Mouse (Mus musculus): ENCODE measurements around the gene Slc4a1ap.
A peak's percentile ranks its signal among the peaks of the same experiment; 100 is the strongest.
"Not testable (repeated sequence)": the region's sequence is repeated elsewhere in the genome, so short reads cannot be mapped to it uniquely, and the experiment has no call there.

Gene Slc4a1ap

DNA sequence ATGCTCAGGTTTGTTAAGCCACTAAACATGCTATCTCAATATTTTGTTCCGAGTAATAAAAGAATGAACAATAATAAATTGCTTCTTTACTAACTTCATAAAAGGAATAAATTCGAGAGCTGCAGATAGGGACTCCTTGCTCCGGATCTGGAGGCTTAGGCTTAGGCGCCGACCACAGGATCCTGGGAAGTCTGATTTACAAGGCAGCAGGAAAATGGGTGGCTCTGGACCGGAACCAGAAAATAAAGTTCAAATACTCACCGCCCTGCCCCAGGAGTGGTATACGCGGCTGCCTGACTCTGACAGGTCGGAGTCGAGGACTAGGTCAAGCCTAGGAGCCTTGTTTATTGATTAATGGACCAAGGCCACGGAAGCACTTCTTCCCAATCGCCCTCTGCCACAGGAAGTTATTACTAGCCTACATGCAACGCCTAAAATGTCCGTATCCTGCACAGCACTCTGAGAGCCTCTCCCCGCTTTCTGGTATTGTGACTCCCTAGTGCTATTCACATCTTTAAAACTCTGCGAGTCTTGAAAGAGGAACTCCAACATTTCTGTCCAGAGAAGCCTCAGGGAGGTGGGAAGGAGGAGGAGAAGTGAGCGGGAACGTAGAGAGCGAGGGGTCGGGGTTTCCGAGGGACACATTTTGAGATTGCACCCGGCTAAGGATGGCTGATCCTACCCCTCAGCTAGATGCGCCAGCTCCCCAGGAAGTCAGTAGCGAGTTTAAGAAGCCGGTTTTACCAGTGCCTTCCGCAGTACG lies at the start of gene Slc4a1ap:
Slc4a1ap (plus strand) TSS at position 642 of the 763 bp plus-strand sequence.
- DNase-seq, result peak; percentile 85

GRCm38 (mm10) chr5:31480536-31480935 lies 46.3 kb upstream of the Slc4a1ap start:
- no peak for DNase-seq

DNA sequence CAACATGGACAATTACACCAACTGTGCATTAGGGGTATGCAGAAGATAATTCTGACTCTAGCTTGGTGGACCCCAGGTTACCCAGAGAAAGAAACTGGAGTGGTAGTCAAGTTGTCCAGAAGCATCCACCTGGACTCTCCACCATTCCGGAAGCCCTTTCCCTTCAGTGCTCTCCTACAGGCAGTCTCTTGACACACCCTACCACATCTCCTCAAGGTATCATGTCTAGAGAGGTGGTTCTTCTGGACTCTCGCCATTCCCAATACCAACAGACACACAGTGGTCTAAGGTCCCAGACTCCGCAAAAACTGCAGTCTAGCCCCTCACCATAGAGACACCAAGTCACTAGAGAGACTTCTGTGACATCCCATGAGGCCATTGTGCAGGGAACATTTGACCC lies 41.4 kb upstream of the Slc4a1ap start, which contains the start of gene 4930548H24Rik:
4930548H24Rik (plus strand) TSS at position 301 of the 400 bp plus-strand sequence.
- no peak for DNase-seq

- no peak for DNase-seq
Measured at GRCm38 (mm10) chr5:31487889-31488288, 38.9 kb upstream of the Slc4a1ap start.

DNA sequence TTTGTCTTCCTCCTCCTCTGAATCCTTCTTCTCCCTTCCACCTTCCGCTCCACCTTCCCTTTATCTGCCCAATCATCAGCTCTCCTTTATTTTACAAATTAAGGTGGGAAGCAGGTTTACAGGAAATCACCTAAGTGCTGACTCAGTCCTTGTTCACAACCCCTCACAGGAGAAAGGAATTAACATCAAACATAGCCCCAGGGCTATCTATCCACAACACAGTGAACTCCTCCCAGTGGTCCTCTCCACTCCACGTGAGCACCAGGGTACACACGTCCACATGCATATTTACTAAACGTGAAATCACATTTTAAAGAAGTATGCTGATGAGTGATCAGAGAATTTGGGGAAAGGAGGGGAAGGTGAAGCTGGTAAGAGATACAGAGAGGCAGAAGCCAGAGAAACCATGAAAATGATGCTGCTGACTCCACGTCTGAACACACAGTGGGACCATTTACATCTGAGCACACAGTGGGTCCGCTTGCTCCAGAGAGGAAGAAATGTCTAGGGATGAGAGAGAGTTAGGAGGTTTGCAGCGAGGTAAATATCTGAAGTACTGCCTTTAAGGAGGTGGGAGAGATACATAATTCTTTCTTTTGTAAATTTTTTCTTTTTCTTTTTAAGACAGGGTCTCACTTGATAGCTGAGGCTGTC lies 37.6 kb upstream of the Slc4a1ap start:
- no peak for DNase-seq

DNA sequence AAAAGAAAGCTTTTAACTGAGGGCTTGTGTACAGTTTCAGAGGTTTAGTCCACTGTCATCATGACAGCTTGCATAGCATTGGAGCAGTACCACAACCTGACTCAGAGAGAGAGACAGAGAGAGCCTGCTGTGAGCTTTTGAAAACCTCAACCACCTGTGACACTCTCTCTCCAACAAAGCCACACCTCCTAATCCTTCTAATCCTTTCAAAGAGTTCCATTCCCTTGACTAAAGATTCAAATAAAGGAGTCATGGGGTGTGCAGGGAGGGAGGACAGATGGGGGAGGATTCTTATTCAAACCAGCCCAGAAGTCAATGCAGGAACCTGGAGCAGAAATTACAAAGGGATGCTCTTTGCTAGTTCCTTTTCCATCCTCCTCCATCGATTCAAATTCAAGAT lies 34.8 kb upstream of the Slc4a1ap start:
- DNase-seq, result no peak

DNA sequence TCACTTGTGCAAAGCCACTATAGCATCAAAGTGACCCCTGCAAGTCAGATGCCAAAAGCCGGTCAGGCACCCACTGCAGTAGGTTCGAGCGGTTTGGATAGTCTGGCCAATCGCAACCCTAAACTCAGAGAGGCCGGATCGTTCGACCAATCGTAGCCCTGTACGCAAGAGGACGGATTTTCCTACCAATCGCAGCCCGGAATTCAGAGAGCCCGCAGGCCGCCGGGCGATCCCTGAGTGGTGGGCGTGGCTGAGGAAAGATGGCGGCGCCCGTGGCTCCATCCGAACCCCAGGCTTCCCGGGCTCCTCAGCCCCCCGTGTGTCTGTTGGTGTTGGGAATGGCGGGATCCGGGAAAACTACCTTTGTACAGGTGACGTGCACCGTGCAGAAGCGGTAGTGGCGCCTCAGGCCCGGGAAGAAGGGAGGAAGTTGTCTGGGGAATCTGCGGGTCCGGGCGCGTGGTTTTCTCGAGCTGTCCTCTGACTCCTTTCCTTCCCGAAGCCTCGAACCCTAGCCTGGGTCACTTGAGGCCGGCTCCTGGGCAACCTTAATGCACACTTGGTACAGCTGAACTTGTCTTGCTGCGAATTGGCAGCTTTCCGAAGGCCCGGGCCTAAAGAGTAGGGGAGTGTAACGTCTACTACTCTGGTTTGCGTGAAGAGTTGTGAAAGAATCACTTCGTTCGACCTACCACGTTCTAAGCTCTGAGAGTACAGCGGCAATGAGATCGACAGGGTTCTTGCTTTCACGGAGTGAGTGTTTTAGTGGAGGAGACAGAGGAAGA lies 32.1 kb upstream of the Slc4a1ap start, which contains the start of gene Gpn1:
Gpn1 (plus strand) TSS at position 229 of the 785 bp plus-strand sequence.
- peak; percentile 95 for DNase-seq

DNA sequence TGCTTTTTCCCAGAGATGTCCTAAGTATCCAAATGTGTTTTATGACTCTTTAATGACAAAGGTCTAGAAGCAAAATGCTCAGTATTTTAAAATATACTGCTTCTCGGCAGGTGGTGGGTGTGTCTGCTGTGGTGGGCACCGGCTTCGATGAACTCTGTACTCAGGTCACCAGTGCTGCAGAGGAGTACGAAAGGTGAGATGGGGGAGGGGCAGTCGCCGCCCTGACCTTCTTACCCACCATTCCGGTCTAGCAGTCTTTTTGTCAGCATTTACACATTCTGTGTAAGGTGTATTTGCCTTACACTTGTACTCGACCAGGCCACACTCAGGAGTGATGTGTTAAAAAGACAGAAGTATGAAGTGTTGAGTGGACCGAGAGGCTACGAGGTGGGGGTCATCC lies 22.0 kb upstream of the Slc4a1ap start:
- DNase-seq, result no peak

GRCm38 (mm10) chr5:31512481-31512880 lies 14.3 kb upstream of the Slc4a1ap start:
- DNase-seq, result no peak

DNA sequence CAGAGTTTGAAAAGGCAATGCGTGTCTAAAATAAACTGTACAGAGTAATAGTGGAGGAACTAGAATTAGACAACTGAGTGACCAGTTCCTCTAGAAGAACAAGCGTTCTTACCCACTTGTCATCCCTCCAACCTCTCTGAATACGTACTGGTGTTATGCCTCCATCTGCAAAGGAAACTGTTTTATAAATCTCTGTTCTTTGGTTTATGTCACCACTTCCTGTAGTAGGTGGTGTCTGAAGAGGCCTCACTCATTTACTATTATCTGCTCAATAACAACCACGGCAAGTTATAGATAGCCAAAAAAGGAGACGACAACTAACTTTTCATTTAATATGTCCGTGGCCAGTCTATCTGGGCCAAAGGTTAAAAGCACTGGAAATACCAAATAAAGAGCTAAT lies 6.2 kb upstream of the Slc4a1ap start:
- no peak for DNase-seq

- no peak for DNase-seq
Measured at GRCm38 (mm10) chr5:31527117-31527680, 404 bp downstream of the Slc4a1ap start.

GRCm38 (mm10) chr5:31527707-31528106 lies 912 bp downstream of the Slc4a1ap start, which contains the start of gene Supt7l:
Gene Supt7l, minus strand, starts transcription at chr5:31527807.
- DNase-seq, result not testable (repeated sequence)

DNA sequence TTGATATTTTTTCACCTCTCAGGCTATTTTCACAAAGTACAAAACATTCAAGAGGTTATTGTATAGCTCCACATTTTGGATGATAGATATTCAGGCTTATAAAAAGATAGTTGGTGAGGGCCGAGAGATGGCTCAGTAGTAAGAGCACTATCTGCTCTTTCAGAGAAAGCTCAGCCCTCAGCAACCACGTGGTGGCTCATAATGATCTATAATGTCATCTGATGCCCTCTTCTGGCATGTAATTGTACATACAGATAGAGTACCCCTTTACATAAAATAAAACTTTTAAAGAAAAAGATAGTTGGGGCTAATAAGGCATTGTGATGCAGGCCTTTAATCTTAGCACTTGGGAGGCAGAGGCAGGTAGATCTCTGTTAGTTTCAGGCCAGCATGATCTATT lies 1.8 kb downstream of the Slc4a1ap start:
- DNase-seq, result no peak

DNA sequence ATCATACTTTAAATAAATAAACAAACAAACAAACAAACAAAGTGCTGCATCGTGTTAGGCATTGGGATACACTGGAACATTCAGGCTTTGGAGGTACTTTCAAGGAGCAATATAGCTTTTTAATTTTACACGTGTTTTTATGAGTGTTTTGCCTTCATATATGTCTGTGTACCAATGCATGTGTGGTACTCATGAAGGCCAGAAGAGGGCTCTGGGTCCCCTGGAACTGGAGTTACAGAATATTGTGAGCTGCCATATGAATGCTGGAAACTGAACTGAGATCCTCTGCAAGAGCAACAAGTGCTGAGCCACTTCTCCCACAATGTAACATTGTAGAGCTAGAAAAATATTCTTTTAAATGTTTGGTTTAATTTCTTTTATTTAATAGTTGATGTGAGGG lies 8.4 kb downstream of the Slc4a1ap start:
- no peak for DNase-seq

DNA sequence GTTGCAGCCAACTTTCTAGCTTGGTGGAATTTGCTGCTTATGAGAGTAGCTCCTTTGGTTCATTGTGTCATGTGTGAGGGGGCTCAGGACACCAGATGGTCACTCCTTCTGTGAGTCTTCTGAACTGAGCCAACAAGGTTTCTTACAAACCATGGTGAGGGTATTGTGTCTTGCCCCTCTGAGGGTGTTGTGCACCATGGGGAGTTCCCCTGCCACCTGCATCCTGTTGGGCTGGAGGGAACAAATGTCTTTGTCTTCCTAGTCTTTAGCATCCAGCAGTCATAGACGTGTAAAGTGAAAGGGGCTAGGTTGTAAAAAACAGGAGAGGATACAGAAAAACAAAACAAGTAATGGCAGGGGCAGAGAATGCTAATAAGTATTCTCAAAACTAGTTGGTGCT lies 32.6 kb downstream of the Slc4a1ap start:
- DNase-seq, result no peak

- DNase-seq, result no peak
Measured at GRCm38 (mm10) chr5:31560352-31560751, 33.6 kb downstream of the Slc4a1ap start.

GRCm38 (mm10) chr5:31562036-31562666 lies 35.4 kb downstream of the Slc4a1ap start:
- DNase-seq, result peak; percentile 79

DNA sequence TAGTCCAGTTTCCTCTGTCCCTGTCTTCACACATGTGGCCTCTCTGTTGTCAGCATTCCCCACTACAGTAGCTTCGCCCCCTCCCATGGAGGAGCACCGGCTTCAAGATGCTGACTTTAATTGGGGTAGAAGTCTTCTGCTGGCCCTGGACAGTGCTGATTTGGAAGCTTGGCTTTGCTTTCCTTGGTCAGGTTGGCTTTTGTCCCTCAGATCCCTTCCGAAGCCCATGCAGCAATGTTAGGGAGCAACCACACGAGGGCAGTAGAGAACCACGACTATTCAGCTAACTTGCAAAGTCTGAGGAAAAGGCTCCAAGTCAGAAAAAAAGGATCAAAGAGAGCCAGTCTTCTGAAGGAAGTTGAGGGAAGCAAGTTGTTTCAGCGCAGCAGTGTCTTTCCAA lies 36.7 kb downstream of the Slc4a1ap start:
- DNase-seq, result peak; percentile 87

GRCm38 (mm10) chr5:31563905-31564304 lies 37.1 kb downstream of the Slc4a1ap start:
- no peak for DNase-seq

DNA sequence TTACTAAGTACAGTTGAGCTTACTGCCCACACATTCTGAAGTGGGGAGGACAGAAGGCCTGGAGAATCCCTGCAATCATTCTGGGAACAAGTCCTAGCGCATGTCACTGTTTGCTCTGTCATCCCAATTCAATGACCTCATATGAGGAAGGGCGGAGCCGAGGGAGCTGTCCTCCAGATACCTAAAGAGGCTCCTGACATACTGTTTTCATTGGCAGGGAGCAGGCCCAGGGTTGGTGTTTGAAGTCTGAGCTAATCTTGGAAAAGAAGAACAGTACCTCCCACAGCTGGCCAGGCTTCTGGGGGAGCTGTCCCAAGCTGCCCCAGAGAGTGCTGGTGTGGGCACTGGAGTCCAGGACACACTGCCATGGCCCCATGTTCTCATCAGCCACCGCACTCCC lies 38.2 kb downstream of the Slc4a1ap start:
- DNase-seq, result peak; percentile 46

DNA sequence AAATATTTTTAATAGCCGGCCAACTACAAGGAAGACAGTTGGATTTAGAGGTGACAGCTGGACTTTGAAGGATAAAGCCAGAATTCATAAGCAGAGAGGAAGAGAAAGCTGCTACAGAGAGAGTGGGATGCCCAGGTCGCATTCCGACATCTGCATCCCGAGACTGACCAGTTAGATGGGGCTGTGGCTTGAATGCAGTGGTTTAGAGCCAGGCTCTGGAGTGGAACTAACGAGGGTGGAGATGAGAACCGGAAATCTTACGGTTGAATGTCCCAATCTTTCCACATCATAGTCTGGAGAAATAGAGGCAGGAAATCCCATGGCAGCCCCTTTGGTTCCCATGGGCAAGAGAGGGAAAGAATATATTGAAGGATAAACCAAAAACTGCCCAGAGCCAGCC lies 39.2 kb downstream of the Slc4a1ap start:
- DNase-seq, result no peak

DNA sequence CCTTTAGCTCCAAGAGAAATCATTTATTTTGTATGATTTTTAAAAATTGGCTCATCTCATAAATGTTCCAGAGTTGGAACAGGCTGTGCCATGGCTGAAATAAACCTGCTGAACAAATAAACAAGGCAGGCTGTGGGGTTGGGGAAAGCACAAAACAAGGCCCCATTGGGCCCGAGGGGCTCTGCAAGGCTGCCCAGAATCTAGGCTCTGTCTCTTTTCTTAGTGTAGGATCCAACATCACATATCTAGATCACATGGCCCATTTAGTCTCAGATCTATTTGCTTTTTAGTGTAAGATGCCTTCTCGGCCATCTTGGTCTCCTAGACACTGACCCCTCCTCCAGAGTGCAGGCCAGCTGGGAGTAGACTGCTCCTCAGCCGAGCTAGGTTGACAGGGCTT lies 39.7 kb downstream of the Slc4a1ap start:
- DNase-seq, result no peak

Measured in lung, postnatal 10 days (tissue).